Mouse (Mus musculus) cerebellum, adult 11 months (tissue): ENCODE results near the gene Slc29a1.

Experiments
- DNase-seq: peaks from one replicate; pipeline ENCODE4 v3.0.0; 2022

Slc29a1 gene

GRCm38 (mm10) chr17:45548541-45549512 is 50.6 kb downstream of the Slc29a1 start:
- DNase-seq = peak; percentile 73

GRCm38 (mm10) chr17:45547461-45548190 is 51.8 kb downstream of the Slc29a1 start:
- DNase-seq = peak; percentile 52

GRCm38 (mm10) chr17:45546941-45547340 is 52.5 kb downstream of the Slc29a1 start:
- DNase-seq = peak; percentile 65

GRCm38 (mm10) chr17:45545278-45545961 is 54.0 kb downstream of the Slc29a1 start:
- peak; percentile 51 for DNase-seq

GRCm38 (mm10) chr17:45544873-45545277 is 54.5 kb downstream of the Slc29a1 start:
- peak; percentile 61 for DNase-seq

GRCm38 (mm10) chr17:45544001-45544872 is 55.2 kb downstream of the Slc29a1 start:
- DNase-seq = peak; percentile 60

- no peak for DNase-seq
Observed at GRCm38 (mm10) chr17:45543115-45543514, 56.3 kb downstream of the Slc29a1 start.

- peak; percentile 51 for DNase-seq
Observed at GRCm38 (mm10) chr17:45542705-45543104, 56.7 kb downstream of the Slc29a1 start.

- DNase-seq = no peak
Observed at GRCm38 (mm10) chr17:45542129-45542528, 57.3 kb downstream of the Slc29a1 start.

GRCm38 (mm10) chr17:45539664-45540063 is 59.7 kb downstream of the Slc29a1 start:
- no peak for DNase-seq

- DNase-seq = no peak
Observed at GRCm38 (mm10) chr17:45538394-45538793, 61.0 kb downstream of the Slc29a1 start.

GRCm38 (mm10) chr17:45536264-45536663 is 63.1 kb downstream of the Slc29a1 start:
- DNase-seq = no peak
